Mouse (Mus musculus): ENCODE results near the gene Fcgrt.
"Not testable (repeated sequence)": the region's sequence is repeated elsewhere in the genome, so short reads cannot be mapped to it uniquely, and the experiment has no call there.

Fcgrt gene

GRCm38 (mm10) chr7:45112529-45112928 lies 8.9 kb upstream of the Fcgrt start:
- DNase-seq (ENCODE audit: extremely low read depth, insufficient read length, low spot score), result no peak

- peak; percentile 45 for DNase-seq (ENCODE audit: extremely low read depth, insufficient read length, low spot score)
Measured at GRCm38 (mm10) chr7:45111940-45112339, 8.3 kb upstream of the Fcgrt start.

- DNase-seq (ENCODE audit: extremely low read depth, insufficient read length, low spot score), result not testable (repeated sequence)
Measured at GRCm38 (mm10) chr7:45110089-45110488, 6.4 kb upstream of the Fcgrt start.

GRCm38 (mm10) chr7:45107052-45107645 lies 3.5 kb upstream of the Fcgrt start:
- no peak for DNase-seq (ENCODE audit: extremely low read depth, insufficient read length, low spot score)

GRCm38 (mm10) chr7:45106441-45106840 lies 2.8 kb upstream of the Fcgrt start:
- no peak for DNase-seq (ENCODE audit: extremely low read depth, insufficient read length, low spot score)

GRCm38 (mm10) chr7:45105491-45105890 lies 1.8 kb upstream of the Fcgrt start:
- DNase-seq (ENCODE audit: extremely low read depth, insufficient read length, low spot score), result no peak

- no peak for DNase-seq (ENCODE audit: extremely low read depth, insufficient read length, low spot score)
Measured at GRCm38 (mm10) chr7:45104941-45105340, 1.3 kb upstream of the Fcgrt start.

- no peak for DNase-seq (ENCODE audit: extremely low read depth, insufficient read length, low spot score)
Measured at GRCm38 (mm10) chr7:45102940-45103585, 588 bp downstream of the Fcgrt start.

- DNase-seq (ENCODE audit: extremely low read depth, insufficient read length, low spot score), result no peak
Measured at GRCm38 (mm10) chr7:45102441-45102840, 1.2 kb downstream of the Fcgrt start.

GRCm38 (mm10) chr7:45100046-45100445 lies 3.6 kb downstream of the Fcgrt start:
- no peak for DNase-seq (ENCODE audit: extremely low read depth, insufficient read length, low spot score)

GRCm38 (mm10) chr7:45098541-45099240 lies 5.0 kb downstream of the Fcgrt start:
- no peak for DNase-seq (ENCODE audit: extremely low read depth, insufficient read length, low spot score)

- DNase-seq (ENCODE audit: extremely low read depth, insufficient read length, low spot score), result no peak
Measured at GRCm38 (mm10) chr7:45097479-45097878, 6.2 kb downstream of the Fcgrt start.

GRCm38 (mm10) chr7:45095965-45096364 lies 7.7 kb downstream of the Fcgrt start:
- DNase-seq (ENCODE audit: extremely low read depth, insufficient read length, low spot score), result not testable (repeated sequence)

GRCm38 (mm10) chr7:45095367-45095766 lies 8.3 kb downstream of the Fcgrt start:
- no peak for DNase-seq (ENCODE audit: extremely low read depth, insufficient read length, low spot score)

GRCm38 (mm10) chr7:45094121-45094520 lies 9.5 kb downstream of the Fcgrt start:
- DNase-seq (ENCODE audit: extremely low read depth, insufficient read length, low spot score), result no peak

GRCm38 (mm10) chr7:45093516-45093905 lies 10.1 kb downstream of the Fcgrt start:
- DNase-seq (ENCODE audit: extremely low read depth, insufficient read length, low spot score), result no peak

- DNase-seq (ENCODE audit: extremely low read depth, insufficient read length, low spot score), result no peak
Measured at GRCm38 (mm10) chr7:45092828-45093515, 10.7 kb downstream of the Fcgrt start.

- no peak for DNase-seq (ENCODE audit: extremely low read depth, insufficient read length, low spot score)
Measured at GRCm38 (mm10) chr7:45092048-45092447, 11.6 kb downstream of the Fcgrt start, which contains the start of gene Rcn3. Gene Rcn3, minus strand, starts transcription at chr7:45092221.

- no peak for DNase-seq (ENCODE audit: extremely low read depth, insufficient read length, low spot score)
Measured at GRCm38 (mm10) chr7:45091001-45091990, 12.4 kb downstream of the Fcgrt start.
